Mouse (Mus musculus): Measurements from ENCODE around the gene Thsd4. TPM values are rescaled to one million over a fixed set of nuclear protein-coding genes. Genes with fewer than 3 reads are reported as not detected.

Thsd4 gene
- polyA plus RNA-seq, 1 experiment from 2014 or later: 6.0 TPM

DNA sequence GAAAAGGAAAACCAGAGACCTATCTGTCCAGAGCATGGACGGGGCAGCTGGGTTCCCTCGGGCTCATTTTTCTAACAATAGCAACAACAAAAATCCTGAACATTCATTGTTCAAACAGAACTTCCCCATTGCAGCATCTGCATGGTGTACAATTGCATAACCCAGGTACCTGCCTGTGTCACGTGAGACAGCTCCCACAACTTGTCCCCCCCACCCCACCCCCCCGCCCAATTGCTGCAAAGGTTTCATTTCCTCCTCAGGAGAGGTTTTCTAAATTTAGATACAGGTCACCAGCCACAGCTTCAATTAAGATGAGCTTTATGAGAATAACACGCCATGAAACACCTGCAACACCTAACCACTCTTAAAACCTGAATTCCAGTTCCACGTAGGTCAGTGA is 303.4 kb downstream of the Thsd4 start:
- Histone ChIP-seq H3K4me1 (peaks cover 4% of the 10 kb centered on the region), H3K9me3 (replicated peaks) (no peaks in the 10 kb centered on the region), H3K36me3 (ENCODE audit: poor library complexity, severe bottlenecking) (no peaks in the 10 kb centered on the region), H3K9ac (no peak overlapping the region), H3K27me3 (no peaks in the 10 kb centered on the region), H3K4me2 (no peak overlapping the region), H3K27ac (no peak overlapping the region), H3K4me3 (no peak overlapping the region)
- ATAC-seq: no peak
- 84% methylated on average over 6 of the region's 6 CpGs for WGBS

DNA sequence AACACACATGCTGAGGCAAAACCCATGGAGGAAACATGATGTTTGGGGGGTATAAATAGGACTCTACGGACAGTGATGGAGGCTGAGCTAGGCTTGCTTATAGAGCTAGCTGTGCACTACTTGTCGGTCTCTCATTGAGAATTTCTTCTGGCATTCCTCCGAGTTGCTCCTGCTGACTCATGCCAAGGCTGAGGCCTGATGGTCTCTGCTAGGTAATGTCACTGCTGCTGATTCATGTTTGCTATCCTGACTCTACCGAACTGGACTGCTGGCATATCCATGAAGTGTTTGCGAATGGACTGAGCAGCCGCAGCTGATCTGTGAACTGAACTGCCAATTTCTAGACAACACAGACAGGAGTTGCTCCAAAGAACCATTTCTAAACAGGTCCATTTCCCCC is 305.8 kb downstream of the Thsd4 start:
- Histone ChIP-seq H3K4me1 (no peaks in the 10 kb centered on the region), H3K9ac (no peak overlapping the region), H3K4me2 (no peak overlapping the region), H3K27ac (no peak overlapping the region), H3K9me3 (replicated peaks) (no peaks in the 10 kb centered on the region), H3K27me3 (no peaks in the 10 kb centered on the region), H3K36me3 (ENCODE audit: poor library complexity, severe bottlenecking) (no peaks in the 10 kb centered on the region), H3K4me3 (no peak overlapping the region)
- ATAC-seq: no peak
- WGBS: 97% methylated on average over 6 of the region's 6 CpGs

DNA sequence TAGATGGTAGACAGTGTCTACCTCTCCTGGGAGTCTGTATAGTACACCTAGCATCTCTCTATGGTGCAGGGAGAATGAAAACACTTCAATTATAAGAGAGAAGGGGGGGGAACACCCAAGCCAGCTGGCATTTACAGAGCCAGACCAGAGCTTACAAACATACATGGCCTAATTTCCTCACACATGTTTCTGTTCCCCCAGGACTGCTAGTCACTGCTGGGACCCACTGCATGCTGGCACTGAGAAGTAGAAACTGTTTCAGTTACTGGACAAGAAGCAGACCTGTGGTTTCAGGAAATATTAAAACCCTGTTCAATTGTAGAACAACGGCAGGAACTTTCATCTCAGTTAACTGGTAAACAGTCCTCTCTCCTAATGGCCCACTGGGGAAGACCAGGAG is 308.7 kb downstream of the Thsd4 start:
- ATAC-seq: no peak
- no peaks in the 10 kb centered on the region for H3K36me3 ChIP-seq (ENCODE audit: poor library complexity, severe bottlenecking)
- H3K4me3 ChIP-seq: no peak overlapping the region
- WGBS: 89% methylated on average over 1 of the region's 1 CpGs
- no peaks in the 10 kb centered on the region for H3K27me3 ChIP-seq
- no peaks in the 10 kb centered on the region for H3K4me1 ChIP-seq
- H3K4me2 ChIP-seq: no peak overlapping the region
- H3K9me3 ChIP-seq (replicated peaks): no peaks in the 10 kb centered on the region
- no peak overlapping the region for H3K27ac ChIP-seq
- H3K9ac ChIP-seq: no peak overlapping the region

DNA sequence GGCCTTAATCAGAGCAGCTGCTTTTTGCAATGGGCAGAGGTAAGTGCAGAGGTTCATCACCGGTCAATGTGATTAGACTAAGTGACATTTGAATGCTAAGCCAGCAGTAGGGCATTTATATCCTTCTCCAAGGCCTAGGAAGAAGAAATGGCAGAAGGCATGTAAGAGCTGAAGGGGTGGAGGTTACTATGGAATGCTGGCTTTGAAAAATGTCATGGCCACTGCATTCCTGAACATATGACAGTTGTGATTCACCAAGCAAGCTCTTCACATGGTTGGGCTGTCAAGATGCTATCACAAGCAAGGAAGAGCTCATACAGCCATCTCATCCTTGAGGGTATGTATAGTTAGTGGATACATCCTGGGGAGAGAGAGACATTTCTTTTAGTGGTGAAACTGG is 313.0 kb downstream of the Thsd4 start:
- Histone ChIP-seq H3K4me1 (no peaks in the 10 kb centered on the region), H3K9me3 (replicated peaks) (no peaks in the 10 kb centered on the region), H3K27me3 (no peaks in the 10 kb centered on the region), H3K36me3 (ENCODE audit: poor library complexity, severe bottlenecking) (no peaks in the 10 kb centered on the region), H3K9ac (no peak overlapping the region), H3K27ac (no peak overlapping the region), H3K4me2 (no peak overlapping the region), H3K4me3 (no peak overlapping the region)
- WGBS: 92% methylated on average over 1 of the region's 1 CpGs
- no peak for ATAC-seq

DNA sequence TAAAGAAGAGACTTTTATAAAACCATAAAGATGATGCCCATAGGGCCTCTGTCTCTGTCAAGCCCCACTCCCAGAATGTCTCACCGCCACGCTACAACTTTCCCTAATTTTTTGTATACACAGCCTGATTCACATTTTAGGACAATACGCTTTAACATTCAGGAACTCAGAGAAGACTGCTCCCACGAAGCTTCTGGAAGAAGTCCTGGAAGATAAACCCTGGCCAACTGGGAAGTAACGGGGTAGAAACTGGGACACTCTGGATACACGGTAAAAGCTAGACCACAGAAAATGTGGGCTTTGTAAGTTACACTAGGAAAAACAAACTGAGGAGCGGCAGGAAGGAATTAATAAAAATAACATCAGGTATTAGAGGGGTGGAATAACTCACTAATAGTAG is 318.7 kb downstream of the Thsd4 start:
- Histone ChIP-seq H3K4me3 (no peak overlapping the region), H3K36me3 (ENCODE audit: poor library complexity, severe bottlenecking) (no peaks in the 10 kb centered on the region), H3K9ac (no peak overlapping the region), H3K9me3 (replicated peaks) (no peaks in the 10 kb centered on the region), H3K4me1 (0 out of 2 replicates have a peak, but pooled peaks cover 5% of the 10 kb centered on the region), H3K27me3 (no peaks in the 10 kb centered on the region), H3K4me2 (no peak overlapping the region), H3K27ac (no peak overlapping the region)
- 89% methylated on average over 7 of the region's 7 CpGs for WGBS
- no peak for ATAC-seq

DNA sequence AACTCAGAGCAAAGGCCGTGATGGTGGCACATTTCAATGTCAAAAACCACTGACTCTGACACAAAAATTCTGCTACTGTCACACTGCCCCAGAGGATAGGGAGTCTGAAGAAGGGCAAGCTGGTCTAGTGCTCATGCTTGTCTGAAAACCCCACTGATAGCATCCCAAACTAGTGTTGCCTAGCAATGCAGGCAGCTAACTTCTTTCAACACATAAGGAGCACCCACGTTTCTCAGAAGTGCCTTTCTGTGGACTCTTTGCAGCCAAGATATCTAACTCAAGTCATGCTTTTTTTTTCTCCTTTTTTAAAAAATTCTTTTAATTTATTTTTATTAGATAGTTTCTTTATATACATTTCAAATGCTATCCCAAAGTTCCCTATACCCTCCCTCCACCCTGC is 321.4 kb downstream of the Thsd4 start:
- no peak overlapping the region for H3K4me3 ChIP-seq
- ATAC-seq: no peak
- H3K4me1 ChIP-seq: 0 out of 2 replicates have a peak, but pooled peaks cover 5% of the 10 kb centered on the region
- H3K4me2 ChIP-seq: no peak overlapping the region
- H3K9me3 ChIP-seq (replicated peaks): no peaks in the 10 kb centered on the region
- H3K36me3 ChIP-seq (ENCODE audit: poor library complexity, severe bottlenecking): no peaks in the 10 kb centered on the region
- H3K27ac ChIP-seq: no peak overlapping the region
- WGBS: 89% methylated on average over 2 of the region's 2 CpGs
- no peak overlapping the region for H3K9ac ChIP-seq
- no peaks in the 10 kb centered on the region for H3K27me3 ChIP-seq

DNA sequence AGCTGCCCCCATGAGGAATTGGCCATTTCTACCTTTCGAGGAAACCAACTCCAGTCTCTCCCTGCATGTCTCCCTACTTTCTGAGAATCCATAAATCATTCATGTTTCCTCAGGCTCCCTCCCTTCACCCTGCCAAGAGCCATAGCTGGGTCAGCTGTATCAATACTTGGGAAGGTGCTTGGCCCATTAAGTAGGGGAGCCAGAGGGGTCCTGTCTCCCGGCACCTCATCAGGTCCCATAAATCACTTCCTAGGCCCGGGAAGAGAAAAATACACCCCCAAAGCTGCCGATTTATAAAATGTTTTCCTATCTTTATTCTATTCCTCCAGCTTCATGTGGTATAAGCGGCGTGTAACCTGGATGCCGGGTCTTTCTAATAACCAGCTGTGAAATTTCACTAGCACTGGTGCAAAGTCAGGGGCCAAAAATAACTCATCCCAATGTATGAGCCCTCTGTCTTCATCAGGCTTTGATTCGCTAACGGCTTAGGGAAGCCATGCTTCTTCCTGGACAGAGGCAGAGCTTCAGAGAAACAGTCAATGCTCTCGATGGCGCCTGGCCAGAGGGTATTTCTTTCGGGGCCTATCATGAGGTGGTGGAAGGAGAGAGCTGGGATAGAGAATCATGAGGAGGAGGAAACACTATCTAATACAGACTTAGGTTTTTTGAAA is 323.2 kb downstream of the Thsd4 start:
- H3K9me3 ChIP-seq (replicated peaks): no peaks in the 10 kb centered on the region
- no peak overlapping the region for H3K27ac ChIP-seq
- H3K9ac ChIP-seq: no peak overlapping the region
- H3K4me1 ChIP-seq: peaks cover 5% of the 10 kb centered on the region; the same call in 1 of the 2 replicates
- no peaks in the 10 kb centered on the region for H3K36me3 ChIP-seq (ENCODE audit: poor library complexity, severe bottlenecking)
- H3K4me2 ChIP-seq: no peak overlapping the region
- no peak overlapping the region for H3K4me3 ChIP-seq
- 95% methylated on average over 12 of the region's 12 CpGs for WGBS
- no peaks in the 10 kb centered on the region for H3K27me3 ChIP-seq
- ATAC-seq: no peak

DNA sequence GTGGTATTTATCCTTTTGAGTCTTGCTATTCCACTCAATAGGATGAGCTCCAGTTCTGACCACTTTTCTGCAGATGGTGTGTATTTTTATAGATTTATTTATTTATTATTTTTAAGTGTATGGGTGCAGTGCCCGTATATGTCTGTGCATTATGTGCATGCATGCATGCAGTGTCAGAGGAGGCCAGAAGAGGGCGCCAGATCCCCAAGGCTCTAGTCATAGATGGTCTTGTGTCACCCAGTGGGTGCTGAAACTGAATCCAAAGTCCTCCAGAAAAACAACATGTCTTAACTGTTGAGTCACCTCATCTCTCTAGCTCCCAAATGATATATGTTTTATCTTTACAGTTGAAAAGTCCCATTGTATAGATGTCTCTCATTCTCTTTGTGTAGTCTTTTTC is 326.3 kb downstream of the Thsd4 start:
- no peaks in the 10 kb centered on the region for H3K36me3 ChIP-seq (ENCODE audit: poor library complexity, severe bottlenecking)
- H3K4me3 ChIP-seq: no peak overlapping the region
- H3K4me2 ChIP-seq: no peak overlapping the region
- no peaks in the 10 kb centered on the region for H3K27me3 ChIP-seq
- H3K9ac ChIP-seq: no peak overlapping the region
- WGBS: 79% methylated on average over 2 of the region's 2 CpGs
- no peaks in the 10 kb centered on the region; the same call in 1 of the 2 replicates for H3K4me1 ChIP-seq
- H3K27ac ChIP-seq: no peak overlapping the region
- no peaks in the 10 kb centered on the region for H3K9me3 ChIP-seq (replicated peaks)
- ATAC-seq: no peak

DNA sequence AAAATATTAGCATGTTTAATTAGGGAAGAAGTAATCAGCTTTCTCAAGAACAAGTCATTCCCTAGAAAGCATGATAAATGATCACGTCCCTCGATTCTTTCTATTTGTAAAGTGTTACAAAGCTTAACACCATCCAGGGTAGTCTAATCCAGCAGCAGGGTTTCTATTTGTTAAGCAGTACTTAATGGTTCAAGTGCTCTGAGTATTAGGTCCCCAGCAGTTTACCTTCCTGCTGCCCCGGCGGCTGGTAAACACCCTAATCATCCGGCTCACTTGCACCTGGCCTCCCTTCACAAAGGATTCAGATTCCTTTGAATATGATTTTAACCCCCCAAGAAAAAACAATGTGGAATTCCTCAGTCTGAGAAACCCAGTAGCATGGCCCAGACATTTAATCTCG is 326.9 kb downstream of the Thsd4 start:
- Histone ChIP-seq H3K9ac (no peak overlapping the region), H3K27me3 (no peaks in the 10 kb centered on the region), H3K27ac (no peak overlapping the region), H3K4me2 (no peak overlapping the region), H3K4me1 (no peaks in the 10 kb centered on the region; the same call in 1 of the 2 replicates), H3K36me3 (ENCODE audit: poor library complexity, severe bottlenecking) (no peaks in the 10 kb centered on the region), H3K9me3 (replicated peaks) (no peaks in the 10 kb centered on the region), H3K4me3 (no peak overlapping the region)
- ATAC-seq: no peak
- WGBS: 44% methylated on average over 6 of the region's 6 CpGs

DNA sequence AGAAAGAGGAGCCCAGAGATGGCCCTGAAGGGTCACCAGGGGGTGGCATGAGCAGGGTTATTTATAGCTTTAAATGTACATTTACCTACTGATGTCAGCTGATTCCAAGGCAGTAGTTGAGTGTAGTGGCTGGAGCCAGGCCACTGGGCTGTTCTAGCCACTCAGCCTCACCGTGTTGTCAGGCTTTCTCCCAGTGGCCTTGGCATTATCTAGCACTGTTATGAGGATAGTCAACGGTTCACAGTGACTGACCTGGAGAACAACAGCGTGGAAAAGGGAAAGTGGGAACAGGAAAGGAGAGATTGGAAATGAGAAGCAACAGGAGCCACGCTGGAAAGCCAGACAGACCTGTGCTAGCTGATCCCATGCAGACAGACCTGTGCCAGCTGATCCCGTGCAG is 329.5 kb downstream of the Thsd4 start:
- 87% methylated on average over 5 of the region's 5 CpGs for WGBS
- H3K36me3 ChIP-seq (ENCODE audit: poor library complexity, severe bottlenecking): no peaks in the 10 kb centered on the region
- no peak overlapping the region for H3K4me3 ChIP-seq
- H3K9me3 ChIP-seq (replicated peaks): no peaks in the 10 kb centered on the region
- no peaks in the 10 kb centered on the region for H3K27me3 ChIP-seq
- H3K9ac ChIP-seq: no peak overlapping the region
- ATAC-seq: no peak
- no peaks in the 10 kb centered on the region; the same call in 1 of the 2 replicates for H3K4me1 ChIP-seq
- no peak overlapping the region for H3K4me2 ChIP-seq
- H3K27ac ChIP-seq: no peak overlapping the region

DNA sequence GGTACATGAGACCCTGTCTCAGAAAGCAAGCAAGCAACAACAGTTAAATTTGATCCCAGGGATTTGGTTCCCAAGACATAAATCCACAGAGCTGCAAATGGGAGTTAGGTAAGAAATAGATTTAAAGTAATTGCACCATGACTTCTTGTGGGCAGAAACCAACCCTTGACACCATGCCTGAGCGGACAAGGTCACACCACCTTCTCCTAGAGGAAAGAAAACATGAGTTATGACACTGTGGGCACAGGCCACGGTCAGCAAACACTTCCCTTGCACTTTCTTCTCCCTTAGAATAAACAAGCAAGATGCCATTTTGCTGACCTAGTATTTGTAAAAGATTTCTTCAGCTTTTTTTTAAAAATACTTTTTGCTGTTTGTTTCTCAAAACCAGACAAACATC is 334.4 kb downstream of the Thsd4 start:
- Histone ChIP-seq H3K4me3 (no peak overlapping the region), H3K27ac (no peak overlapping the region), H3K9ac (no peak overlapping the region), H3K36me3 (ENCODE audit: poor library complexity, severe bottlenecking) (no peaks in the 10 kb centered on the region), H3K27me3 (no peaks in the 10 kb centered on the region), H3K4me1 (0 out of 2 replicates have a peak, but pooled peaks cover 6% of the 10 kb centered on the region), H3K4me2 (no peak overlapping the region), H3K9me3 (replicated peaks) (no peaks in the 10 kb centered on the region)
- WGBS: 89% methylated on average over 2 of the region's 2 CpGs
- ATAC-seq: no peak

DNA sequence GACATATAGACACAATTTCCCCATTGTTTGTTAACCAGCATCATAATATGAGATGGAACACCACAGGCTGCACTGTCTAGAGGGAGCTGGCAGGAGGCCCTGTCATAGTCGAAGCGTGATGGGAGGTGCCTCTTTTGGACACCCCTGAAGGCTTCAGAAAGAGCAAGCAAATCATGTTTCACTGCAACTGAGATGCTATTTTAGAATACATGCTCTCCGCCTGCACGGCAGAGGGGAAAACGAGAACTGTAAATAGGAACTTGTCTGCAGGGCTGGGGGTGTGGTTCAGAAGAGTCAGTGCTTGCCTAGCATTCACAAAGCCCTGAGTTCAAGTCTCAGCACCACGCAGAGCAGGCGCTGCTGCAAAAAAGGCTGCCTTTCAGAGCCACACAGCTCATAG is 334.9 kb downstream of the Thsd4 start:
- no peaks in the 10 kb centered on the region for H3K9me3 ChIP-seq (replicated peaks)
- H3K27ac ChIP-seq: no peak overlapping the region
- H3K4me2 ChIP-seq: no peak overlapping the region

DNA sequence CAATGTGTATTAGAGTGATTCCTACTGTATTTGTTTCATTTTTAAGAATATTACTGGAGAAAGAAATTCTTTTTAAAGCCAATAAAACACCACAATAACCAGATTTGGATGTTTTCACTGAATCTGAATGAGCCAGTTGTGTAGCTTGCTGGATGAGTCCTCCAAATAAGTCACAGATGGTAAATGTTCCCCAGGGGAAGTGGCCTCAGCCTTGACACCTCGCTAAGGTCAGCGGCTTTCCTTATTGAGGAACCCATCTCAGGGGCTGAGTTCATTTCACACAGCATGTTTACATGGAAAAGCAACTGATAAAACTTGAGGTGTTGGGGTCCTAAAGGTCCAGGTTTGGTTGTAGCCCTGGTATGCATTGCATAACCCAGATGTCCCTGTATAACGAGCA is 337.8 kb downstream of the Thsd4 start:
- Histone ChIP-seq H3K4me1 (0 out of 2 replicates have a peak, but pooled peaks cover 6% of the 10 kb centered on the region), H3K27me3 (no peaks in the 10 kb centered on the region), H3K4me2 (no peak overlapping the region), H3K36me3 (ENCODE audit: poor library complexity, severe bottlenecking) (no peaks in the 10 kb centered on the region), H3K4me3 (no peak overlapping the region), H3K27ac (no peak overlapping the region), H3K9me3 (replicated peaks) (no peaks in the 10 kb centered on the region), H3K9ac (no peak overlapping the region)
- ATAC-seq: no peak
- WGBS: 75% methylated on average over 3 of the region's 3 CpGs

More for the DNA sequence above, 334.9 kb downstream of the Thsd4 start:
- Histone ChIP-seq H3K4me3 (no peak overlapping the region), H3K9ac (no peak overlapping the region), H3K36me3 (ENCODE audit: poor library complexity, severe bottlenecking) (no peaks in the 10 kb centered on the region), H3K4me1 (0 out of 2 replicates have a peak, but pooled peaks cover 6% of the 10 kb centered on the region), H3K27me3 (no peaks in the 10 kb centered on the region)
- no peak for ATAC-seq
- 89% methylated on average over 7 of the region's 7 CpGs for WGBS
